Mouse (Mus musculus): ENCODE results near the gene Rnf224. TPM values are rescaled to one million over a fixed set of nuclear protein-coding genes. Genes with fewer than 3 reads are reported as not detected.
"Not testable (repeated sequence)": the region's sequence is repeated elsewhere in the genome, so short reads cannot be mapped to it uniquely, and the experiment has no call there.

Gene Rnf224
- polyA plus RNA-seq (2017; shearing (Covaris generic)) = not detected

GRCm38 (mm10) chr2:25236614-25237013 lies at the start of gene Rnf224:
Gene Rnf224, minus strand, starts transcription at chr2:25236787.
- ATAC-seq = no peak

DNA sequence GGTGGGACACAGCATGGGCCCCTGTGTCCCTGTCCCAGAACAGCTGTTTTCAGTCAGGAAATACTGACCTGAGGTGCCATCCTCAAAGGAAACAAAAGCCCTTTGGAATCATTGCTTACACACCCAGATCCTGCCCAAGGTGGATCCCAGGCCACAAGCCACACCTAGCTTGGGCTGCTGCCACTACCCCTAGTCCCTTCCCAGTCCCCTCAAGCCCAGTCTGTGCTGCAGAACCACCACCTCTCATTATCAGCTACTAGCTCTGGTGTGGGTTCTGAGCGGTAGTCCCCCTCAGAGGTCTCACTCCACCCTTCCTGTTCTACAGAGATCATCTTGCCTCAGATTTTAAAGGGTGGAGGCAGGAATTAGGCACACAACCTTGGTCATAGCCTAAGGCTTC lies 49.7 kb upstream of the Rnf224 start:
- no peak for ATAC-seq

- no peak for ATAC-seq
Observed at GRCm38 (mm10) chr2:25285551-25285950, 49.0 kb upstream of the Rnf224 start.

DNA sequence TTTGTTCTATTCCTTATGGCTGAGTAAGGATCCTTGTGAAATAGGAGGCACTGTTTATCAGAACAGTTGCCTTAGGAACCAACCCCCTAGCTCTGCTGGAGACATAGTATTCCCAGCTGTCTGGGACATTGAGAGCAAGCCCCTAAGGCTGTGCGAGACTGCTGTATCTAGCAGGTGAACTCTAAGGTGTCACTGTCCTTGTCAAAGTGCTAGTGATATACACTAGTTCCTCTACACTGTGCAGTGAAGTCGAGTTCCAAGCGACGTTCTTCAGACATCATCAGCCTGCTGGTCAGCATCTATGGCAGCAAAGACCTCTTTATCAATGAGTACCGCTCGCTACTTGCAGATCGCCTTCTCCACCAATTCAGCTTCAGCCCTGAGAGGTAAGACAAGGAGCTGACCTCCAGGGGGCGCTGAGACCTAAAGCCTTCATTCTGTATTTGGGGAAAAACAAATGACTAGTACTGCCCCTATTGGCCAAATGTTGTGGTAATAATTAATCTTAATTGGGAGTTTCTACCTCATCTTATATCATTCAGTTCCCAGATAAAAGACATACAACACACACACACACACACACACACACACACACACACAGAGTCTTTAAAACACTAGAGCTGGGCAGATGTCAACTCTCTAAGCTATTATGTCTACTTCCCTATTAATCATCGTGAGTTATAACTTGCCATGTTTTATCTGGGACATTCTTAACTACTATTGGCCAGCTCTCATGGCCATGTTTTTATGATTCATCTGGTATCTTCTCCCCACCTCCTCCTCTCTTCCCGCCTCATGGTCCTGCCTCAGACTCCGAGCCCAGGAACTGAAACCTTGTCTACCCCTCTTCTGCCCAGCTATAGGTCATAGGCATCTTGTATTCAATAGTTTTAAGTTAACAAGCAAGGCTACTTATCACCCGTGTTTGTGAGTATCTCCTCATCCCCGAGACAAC lies 42.6 kb upstream of the Rnf224 start:
- ATAC-seq = peak; percentile 61

DNA sequence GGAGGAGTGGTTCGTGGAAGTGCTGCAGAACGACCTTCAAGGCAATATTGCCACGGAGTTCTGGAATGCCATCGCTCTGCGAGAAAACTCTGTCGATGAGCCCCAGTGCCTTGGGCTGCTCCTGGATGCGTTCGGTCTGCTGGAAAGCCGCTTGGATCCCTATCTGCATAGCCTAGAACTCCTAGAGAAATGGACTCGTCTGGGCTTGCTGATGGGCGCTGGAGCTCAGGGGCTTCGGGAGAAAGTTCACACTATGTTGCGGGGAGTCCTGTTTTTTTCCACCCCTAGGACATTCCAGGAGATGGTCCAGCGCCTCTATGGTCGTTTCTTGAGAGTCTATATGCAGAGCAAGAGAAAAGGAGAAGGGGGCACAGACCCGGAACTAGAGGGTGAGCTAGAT lies 36.4 kb upstream of the Rnf224 start:
- no peak for ATAC-seq

DNA sequence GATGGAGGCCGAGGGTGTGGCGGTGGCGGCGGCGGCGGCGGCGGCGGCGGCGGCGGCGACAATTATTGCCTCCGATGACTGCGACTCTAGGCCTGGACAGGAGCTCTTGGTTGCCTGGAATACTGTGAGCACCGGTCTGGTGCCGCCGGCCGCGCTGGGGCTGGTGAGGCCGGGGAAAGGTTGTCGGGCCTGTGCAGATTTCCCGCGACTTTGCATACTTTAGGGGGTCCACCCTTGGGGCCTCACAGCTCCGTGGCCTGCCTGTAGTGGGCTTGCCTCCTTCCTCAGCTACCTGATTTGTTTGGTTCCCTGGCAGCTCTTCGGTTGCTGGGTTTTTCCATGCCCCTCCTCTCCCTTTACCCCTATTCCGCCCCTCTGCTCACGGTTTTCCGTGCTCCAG lies 35.9 kb upstream of the Rnf224 start:
- peak; percentile 2 for ATAC-seq

DNA sequence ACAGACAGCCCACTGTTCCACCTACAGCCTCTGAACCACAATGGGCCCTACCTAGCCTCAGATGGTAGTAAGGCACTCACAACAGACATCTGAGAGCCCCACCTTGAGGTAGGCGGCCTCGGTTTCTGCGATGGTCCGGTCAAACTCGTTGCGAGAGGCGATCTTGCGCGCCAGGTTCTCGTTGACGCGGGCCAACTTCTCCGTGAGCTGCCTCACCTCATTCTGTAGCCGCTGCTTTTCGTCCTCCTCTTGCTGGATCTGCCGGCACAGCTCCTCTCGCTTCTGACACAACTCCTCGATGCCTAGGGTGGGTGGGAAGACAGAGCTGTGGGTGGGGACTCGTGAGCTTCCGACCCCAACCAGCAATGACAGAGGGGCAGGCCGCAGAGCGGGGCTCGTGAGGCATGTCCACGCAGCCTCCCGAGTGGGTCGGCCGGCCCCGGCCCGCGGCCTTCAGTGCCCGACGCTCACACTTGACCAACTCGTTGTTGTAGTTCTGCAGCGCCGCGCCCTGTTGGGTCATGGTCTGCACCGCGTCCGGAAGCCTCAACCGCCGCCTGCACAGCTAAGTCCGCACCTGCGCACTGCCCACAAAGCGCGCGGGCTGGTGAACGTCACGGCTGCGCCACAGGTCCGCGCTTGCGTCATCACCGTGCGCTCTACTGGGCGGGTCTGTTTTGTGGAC lies 35.4 kb upstream of the Rnf224 start, which contains the start of the genes Ssna1 and Anapc2:
Gene Ssna1, minus strand, starts transcription at position 612 of the 685 bp plus-strand sequence.
Gene Anapc2, plus strand, starts transcription at position 652 of the 685 bp plus-strand sequence.
- peak; percentile 93 for ATAC-seq

- ATAC-seq = no peak
Observed at GRCm38 (mm10) chr2:25267746-25268309, 31.2 kb upstream of the Rnf224 start.

DNA sequence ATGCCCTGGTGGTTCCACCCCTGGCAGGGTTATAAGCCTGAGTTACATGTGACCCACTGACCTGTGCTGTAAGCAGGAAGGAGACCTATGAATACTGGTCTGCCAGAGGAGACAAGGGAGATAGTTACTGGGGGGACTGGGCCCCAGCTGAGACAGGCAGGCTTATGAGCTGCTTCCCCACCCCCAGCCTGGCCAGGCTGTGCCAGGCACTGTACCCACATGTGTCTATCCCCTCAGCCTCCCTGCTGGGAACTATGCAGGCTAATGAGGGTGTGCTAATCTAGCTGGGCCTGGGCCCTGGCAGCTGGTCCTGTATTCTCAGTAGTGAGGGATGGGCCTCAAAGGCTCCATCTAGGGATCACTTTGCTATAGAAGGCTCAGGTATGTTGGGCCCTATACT lies 30.7 kb upstream of the Rnf224 start:
- ATAC-seq = no peak

GRCm38 (mm10) chr2:25266720-25267119 lies 30.1 kb upstream of the Rnf224 start:
- no peak for ATAC-seq

DNA sequence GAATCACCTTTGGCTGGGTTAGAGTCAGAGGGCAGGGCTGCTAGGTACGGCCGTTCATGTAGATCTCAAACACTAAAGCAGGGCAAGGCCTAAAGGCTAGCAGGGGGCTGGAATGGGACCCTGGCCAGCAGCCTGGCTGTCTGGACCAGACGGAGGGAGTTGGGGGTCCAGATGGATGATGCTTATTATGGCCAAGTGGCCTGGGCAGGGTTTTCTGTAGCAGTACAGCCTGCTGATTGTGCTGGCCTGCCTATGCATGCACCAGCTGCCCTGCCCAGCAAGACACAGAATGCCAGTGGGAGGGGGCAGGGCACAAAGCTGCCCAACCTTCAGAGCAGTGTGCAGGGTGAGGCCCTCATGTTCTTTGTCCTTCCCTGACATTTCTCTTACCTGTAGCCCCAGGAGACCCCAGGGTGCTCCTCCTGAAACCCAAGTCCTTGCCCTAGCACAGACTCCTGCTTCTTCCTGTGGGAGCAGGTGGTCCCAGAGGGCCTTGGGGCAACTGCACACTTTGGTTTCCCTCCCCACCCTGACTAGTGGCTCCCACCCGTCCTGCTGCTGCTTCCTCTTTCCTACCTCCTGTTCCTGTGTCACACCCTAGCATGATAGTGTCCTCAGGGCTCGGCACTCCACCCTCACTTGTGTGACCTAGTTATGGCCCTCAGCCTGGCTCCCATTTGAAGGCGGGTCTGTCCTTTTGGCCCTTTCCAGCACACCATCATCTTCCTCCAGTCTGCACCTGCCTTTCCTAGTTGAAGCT lies 29.5 kb upstream of the Rnf224 start:
- ATAC-seq = no peak

GRCm38 (mm10) chr2:25264851-25265250 lies 28.3 kb upstream of the Rnf224 start:
- ATAC-seq = no peak

DNA sequence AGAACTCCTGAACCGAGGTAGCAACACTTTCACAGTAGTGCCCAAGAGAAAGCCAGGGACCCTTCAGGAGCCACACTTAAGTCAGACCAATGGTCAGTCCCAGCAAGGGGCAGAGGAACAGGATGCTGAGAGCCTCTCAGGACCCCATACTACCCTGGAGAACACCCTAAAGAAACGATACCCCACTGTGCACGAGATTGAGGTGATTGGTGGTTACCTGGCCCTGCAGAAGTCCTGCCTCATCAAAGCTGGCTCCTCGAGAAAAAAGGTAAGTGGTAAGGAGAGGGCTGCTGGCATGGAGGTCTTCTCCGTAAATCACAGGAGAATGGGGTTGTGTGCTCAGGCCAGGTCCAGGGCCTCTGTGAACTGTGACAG lies 27.7 kb upstream of the Rnf224 start:
- ATAC-seq = no peak

DNA sequence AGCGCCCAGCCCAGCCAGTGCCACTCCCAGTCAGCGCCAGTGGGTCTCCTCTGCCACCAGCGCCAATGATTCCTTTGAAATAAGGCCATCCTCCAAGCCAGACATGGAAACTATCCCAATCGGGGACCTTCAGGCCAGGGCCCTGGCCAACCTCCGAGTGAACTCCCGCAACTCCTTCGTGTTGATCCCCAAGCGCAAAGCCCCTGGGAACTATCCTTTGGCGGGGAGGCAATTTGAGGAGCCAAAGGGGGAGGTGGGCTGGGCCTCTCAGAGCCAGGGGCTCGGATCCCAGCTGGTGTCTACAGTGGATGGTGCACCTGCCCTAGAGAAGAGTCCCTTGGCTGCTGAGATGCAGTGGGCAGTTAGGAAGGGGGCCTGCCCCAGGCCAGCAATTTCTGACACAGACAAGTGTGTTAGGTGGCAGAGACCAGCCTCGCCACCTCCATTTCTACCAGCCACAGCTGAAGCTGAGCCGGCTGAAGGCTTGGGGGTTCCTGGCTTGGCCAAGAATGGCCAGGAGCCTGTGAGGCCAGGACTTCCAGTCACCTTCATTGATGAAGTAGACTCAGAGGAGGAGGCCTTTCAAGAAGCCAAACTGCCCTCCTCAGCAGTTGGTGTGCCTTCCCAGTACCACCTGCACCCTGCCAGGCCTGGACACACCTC lies 27.2 kb upstream of the Rnf224 start:
- no peak for ATAC-seq

GRCm38 (mm10) chr2:25262795-25263622 lies 26.4 kb upstream of the Rnf224 start:
- peak; percentile 53 for ATAC-seq

DNA sequence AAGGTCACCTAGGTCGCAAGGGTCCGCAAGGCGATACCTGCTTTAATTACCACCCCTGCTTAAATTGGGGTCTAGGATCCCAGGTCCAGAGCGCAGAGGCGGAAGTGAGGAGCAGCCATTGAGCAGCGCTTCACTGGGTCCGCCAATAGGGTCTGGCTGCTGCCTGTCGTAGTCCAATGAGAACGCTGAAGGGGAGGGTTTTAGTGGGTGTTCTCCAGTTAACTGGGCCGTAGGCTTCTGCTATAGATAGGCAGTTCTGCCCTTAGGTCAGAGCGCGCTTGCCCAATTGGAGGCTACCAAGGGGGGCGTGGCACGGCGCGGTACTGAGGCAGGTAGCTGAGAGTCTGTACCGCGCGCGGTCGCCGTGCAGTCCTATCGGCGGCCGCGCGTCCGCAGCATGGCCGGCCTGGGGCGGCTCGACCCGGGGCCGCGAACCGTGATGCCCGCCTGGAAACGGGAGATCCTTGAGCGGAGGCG lies 25.7 kb upstream of the Rnf224 start, which contains the start of gene Tprn:
Gene Tprn, plus strand, starts transcription at position 328 of the 477 bp plus-strand sequence.
- peak; percentile 99 for ATAC-seq

DNA sequence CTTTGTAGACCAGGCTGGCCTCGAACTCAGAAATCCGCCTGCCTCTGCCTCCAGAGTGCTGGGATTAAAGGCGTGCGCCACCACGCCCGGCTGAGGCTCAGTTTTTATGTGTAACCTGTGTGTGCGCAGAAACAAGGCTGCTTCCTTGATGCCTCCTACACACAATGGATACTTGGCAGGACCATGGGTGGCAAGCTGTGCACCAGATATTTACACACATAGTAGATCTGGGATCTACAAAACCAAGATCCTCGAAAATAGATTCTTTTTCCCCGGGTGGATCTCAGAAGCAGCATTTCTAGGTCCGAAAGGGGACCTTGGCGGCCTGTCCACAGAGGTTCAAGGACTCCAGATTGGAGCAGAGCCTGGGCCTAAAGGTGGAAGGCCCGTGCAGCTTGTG lies 25.3 kb upstream of the Rnf224 start:
- ATAC-seq = no peak

DNA sequence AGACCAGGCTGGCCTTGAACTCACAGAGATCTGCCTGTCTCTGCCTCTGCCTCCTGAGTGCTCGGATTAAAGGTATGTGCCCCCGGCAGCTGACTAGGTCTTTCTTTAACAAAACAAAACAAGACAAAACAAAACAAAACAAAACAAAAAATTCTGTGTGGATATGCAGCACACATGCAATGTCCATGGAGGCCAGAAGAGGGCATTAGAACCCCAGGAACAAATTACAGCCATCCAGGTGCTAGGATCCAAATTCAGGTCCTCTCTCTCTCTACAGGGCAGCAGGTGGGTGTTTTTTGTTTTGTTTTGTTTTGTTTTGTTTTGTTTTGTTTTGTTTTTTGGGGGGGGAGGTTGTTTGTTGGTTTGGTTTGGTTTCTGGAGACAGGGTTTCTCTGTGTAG lies 22.3 kb upstream of the Rnf224 start:
- no peak for ATAC-seq

GRCm38 (mm10) chr2:25257250-25257649 lies 20.7 kb upstream of the Rnf224 start:
- ATAC-seq = not testable (repeated sequence)

GRCm38 (mm10) chr2:25256443-25257109 lies 20.0 kb upstream of the Rnf224 start:
- not testable (repeated sequence) for ATAC-seq

Data from inflammation-experienced regulatory T-cells, adult 6 months (primary cell).